Mouse (Mus musculus) CH12.LX (cell line): ENCODE results near the gene Borcs7. TPM values are rescaled to one million over a fixed set of nuclear protein-coding genes. Genes with fewer than 3 reads are reported as not detected.

Experiments
- DNase-seq: peaks from one replicate; pipeline ENCODE4 v3.0.0-alpha.2; 2013; ENCODE audit errors: extremely low read depth
- H3K27ac ChIP-seq: 2 replicates; pipeline ENCODE4 v1.5.1; 2012; ENCODE audit warnings: low read depth, mild to moderate bottlenecking, control low read depth, moderate library complexity; ENCODE audit not compliant: insufficient read depth
- H3K27me3 ChIP-seq: replicated peaks from 2 replicates; pipeline ENCODE3; 2012; ENCODE audit warnings: inconsistent platforms
- H3K36me3 ChIP-seq, 2 experiments: replicated peaks in 1 of 2; 2 replicates each; pipeline versions ENCODE3 to v1.6.1; 2012; ENCODE audit warnings: inconsistent platforms in 1 of 2, low read length in 1 of 2, mild to moderate bottlenecking in 1 of 2, mixed read lengths in 1 of 2, moderate library complexity in 1 of 2; ENCODE audit not compliant: control insufficient read depth in 1 of 2, insufficient read depth in 1 of 2
- H3K4me1 ChIP-seq, 2 experiments: 2 replicates each; pipeline ENCODE4 v1.6.1; 2012; ENCODE audit warnings: inconsistent platforms in 1 of 2, moderate library complexity in 1 of 2; ENCODE audit not compliant: insufficient read depth in 2 of 2, control insufficient read depth in 1 of 2
- H3K4me2 ChIP-seq: 2 replicates; pipeline ENCODE4 v1.6.1; 2012; ENCODE audit warnings: low read depth, mild to moderate bottlenecking, control low read depth; ENCODE audit not compliant: poor library complexity, insufficient read depth, severe bottlenecking
- H3K4me3 ChIP-seq, 3 experiments: fragments of 150-350 bp in 1 of 3; sonication (generic) in 1 of 3; replicated peaks in 1 of 3; 2 replicates each; pipeline versions ENCODE3 to v1.5.1; 2011 to 2012; ENCODE audit warnings: low read depth in 2 of 3, low read length in 2 of 3, mild to moderate bottlenecking in 2 of 3, moderate library complexity in 2 of 3, control low read depth in 1 of 3, improper control_type of control experiment in 1 of 3, inconsistent platforms in 1 of 3, mixed read lengths in 1 of 3; ENCODE audit not compliant: poor library complexity in 1 of 3
- H3K79me2 ChIP-seq: replicated peaks from 2 replicates; pipeline ENCODE4 v1.6.1; 2012; ENCODE audit warnings: mild to moderate bottlenecking, moderate library complexity; ENCODE audit not compliant: control insufficient read depth, poor library complexity, insufficient read depth, severe bottlenecking; ENCODE audit errors: extremely low read depth
- H3K9ac ChIP-seq: 2 replicates; pipeline ENCODE4 v1.6.1; 2012; ENCODE audit warnings: low read depth, mild to moderate bottlenecking, control low read depth, moderate library complexity; ENCODE audit not compliant: insufficient read depth
- H3K9me3 ChIP-seq: replicated peaks from 2 replicates; pipeline ENCODE3; 2012; ENCODE audit warnings: low read length, inconsistent platforms, mixed read lengths
- CHD1 ChIP-seq: IDR thresholded peaks from 2 replicates; pipeline ENCODE4 v1.6.1; 2012; ENCODE audit warnings: low read depth, low read length, improper control_type of control experiment, inconsistent platforms
- CHD2 ChIP-seq: IDR thresholded peaks from 2 replicates; pipeline ENCODE4 v1.6.1; 2011; ENCODE audit warnings: low read length, improper control_type of control experiment
- CTCF ChIP-seq, 2 experiments: IDR thresholded peaks in 1 of 2; conservative IDR thresholded peaks in 1 of 2; 2 replicates each; pipeline ENCODE4 v1.5.1; 2011 to 2012; ENCODE audit warnings: low read depth in 2 of 2, low read length in 2 of 2, improper control_type of control experiment in 1 of 2, inconsistent platforms in 1 of 2, mild to moderate bottlenecking in 1 of 2, moderate library complexity in 1 of 2
- E2F4 ChIP-seq: IDR thresholded peaks from 2 replicates; pipeline ENCODE4 v1.6.1; 2011; ENCODE audit warnings: low read depth, low read length, improper control_type of control experiment; ENCODE audit not compliant: insufficient replicate concordance
- ELF1 ChIP-seq: IDR thresholded peaks from 2 replicates; pipeline ENCODE4 v1.6.1; 2014; ENCODE audit warnings: low read depth, mild to moderate bottlenecking, inconsistent platforms, low read length, improper control_type of control experiment
- EP300 ChIP-seq: IDR thresholded peaks from 2 replicates; pipeline ENCODE4 v1.6.1; 2011; ENCODE audit warnings: low read length, improper control_type of control experiment
- ETS1 ChIP-seq: conservative IDR thresholded peaks from 2 replicates; pipeline ENCODE4 v1.6.1; 2012; ENCODE audit warnings: low read depth, mild to moderate bottlenecking, inconsistent platforms, low read length, improper control_type of control experiment, moderate library complexity
- GABPA ChIP-seq: IDR thresholded peaks from 2 replicates; pipeline ENCODE4 v1.6.1; 2012; ENCODE audit warnings: low read depth, low read length, improper control_type of control experiment, inconsistent platforms; ENCODE audit not compliant: insufficient replicate concordance
- IRF4 ChIP-seq: IDR thresholded peaks from 2 replicates; pipeline ENCODE4 v1.6.1; 2014; ENCODE audit warnings: low read depth, mild to moderate bottlenecking, inconsistent platforms, low read length, improper control_type of control experiment
- JUN ChIP-seq: IDR thresholded peaks from 2 replicates; pipeline ENCODE4 v1.6.1; 2011; ENCODE audit warnings: low read depth, mild to moderate bottlenecking, low read length, improper control_type of control experiment, moderate library complexity; ENCODE audit not compliant: insufficient read depth
- JUND ChIP-seq: conservative IDR thresholded peaks from 2 replicates; pipeline ENCODE4 v1.6.1; 2011; ENCODE audit warnings: low read depth, low read length, improper control_type of control experiment
- KAT2A ChIP-seq: IDR thresholded peaks from 2 replicates; pipeline ENCODE4 v1.6.1; 2012; ENCODE audit warnings: low read length, improper control_type of control experiment, inconsistent platforms; ENCODE audit not compliant: insufficient replicate concordance
- MAFK ChIP-seq: IDR thresholded peaks from 2 replicates; pipeline ENCODE4 v1.6.1; 2011; ENCODE audit warnings: low read length, improper control_type of control experiment; ENCODE audit not compliant: insufficient replicate concordance
- MAX ChIP-seq: IDR thresholded peaks from 2 replicates; pipeline ENCODE4 v1.6.1; 2011; ENCODE audit warnings: low read length, improper control_type of control experiment
- MAZ ChIP-seq: IDR thresholded peaks from 2 replicates; pipeline ENCODE4 v1.6.1; 2012; ENCODE audit warnings: low read depth, mild to moderate bottlenecking, inconsistent platforms, low read length, improper control_type of control experiment, moderate library complexity
- NELFE ChIP-seq: IDR thresholded peaks from 2 replicates; pipeline ENCODE4 v1.6.1; 2011; ENCODE audit warnings: low read depth, low read length, improper control_type of control experiment
- PAX5 ChIP-seq: IDR thresholded peaks from 2 replicates; pipeline ENCODE4 v1.6.1; 2012; ENCODE audit warnings: low read length, inconsistent platforms, mixed read lengths
- POLR2A ChIP-seq: IDR thresholded peaks from 2 replicates; pipeline ENCODE4 v1.6.1; 2011; ENCODE audit warnings: low read depth, mild to moderate bottlenecking, improper control_type of control experiment, low read length
- POLR2AphosphoS2 ChIP-seq: IDR thresholded peaks from 2 replicates; pipeline ENCODE4 v1.6.1; 2011; ENCODE audit warnings: low read depth, low read length, improper control_type of control experiment
- RCOR1 ChIP-seq: conservative IDR thresholded peaks from 2 replicates; pipeline ENCODE4 v1.6.1; 2012; ENCODE audit warnings: low read depth, mild to moderate bottlenecking, inconsistent platforms, low read length, improper control_type of control experiment
- SMC3 ChIP-seq: IDR thresholded peaks from 2 replicates; pipeline ENCODE4 v1.6.1; 2011; ENCODE audit warnings: low read depth, low read length, improper control_type of control experiment
- TCF12 ChIP-seq: IDR thresholded peaks from 2 replicates; pipeline ENCODE4 v1.6.1; 2014; ENCODE audit warnings: low read depth, mild to moderate bottlenecking, inconsistent platforms, low read length, improper control_type of control experiment
- ZC3H11A ChIP-seq: IDR thresholded peaks from 2 replicates; pipeline ENCODE4 v1.6.1; 2012; ENCODE audit warnings: low read depth, mild to moderate bottlenecking, inconsistent platforms, low read length, improper control_type of control experiment
- ZKSCAN1 ChIP-seq: IDR thresholded peaks from 2 replicates; pipeline ENCODE4 v1.6.1; 2012; ENCODE audit warnings: low read depth, inconsistent platforms, low read length, improper control_type of control experiment, borderline replicate concordance
- ZMIZ1 ChIP-seq: IDR thresholded peaks from 2 replicates; pipeline ENCODE4 v1.6.1; 2012; ENCODE audit warnings: low read depth, mild to moderate bottlenecking, inconsistent platforms, low read length, improper control_type of control experiment
- dilution Hi-C: fragments of 300-500 bp; cut with MboI; formaldehyde crosslinking; loops from 2 replicates; pipeline ENCODE4 v1.14.3; 2020; ENCODE audit warnings: low sequenced_read_pairs; ENCODE audit not compliant: extremely low pct_unique_long_range_greater_than_20kb, extremely low pct_ligation_motif_present
- in situ Hi-C: fragments of 300-500 bp; cut with MboI; formaldehyde crosslinking; loops from 3 replicates; pipeline ENCODE4 v1.14.3; 2019; ENCODE audit warnings: low sequenced_read_pairs, low pct_ligation_motif_present, low pct_unique_long_range_greater_than_20kb, mixed read lengths
- polyA plus RNA-seq: library from polyadenylated mRNA; unstranded; fragments of >175 nt; gene quantifications from 2 replicates; pipeline ENCODE4 v1.2.1, GENCODE M21; 2012; ENCODE audit warnings: low read depth; ENCODE audit not compliant: insufficient read length
- total RNA-seq, 2 experiments: library from RNA; depleted of rRNA; stranded (reverse); fragments of 300-350 nt in 1 of 2; fragments of >200 nt in 1 of 2; gene quantifications; 2 replicates each; pipeline ENCODE4 v1.2.3; 2012 to 2014

The Borcs7 gene
- total and polyA plus RNA-seq, 3 experiments: 6.6 to 14.5 (median 7.6) TPM

- no peaks in the 10 kb centered on the region for H3K27me3 ChIP-seq
- DNase-seq: no peak
- H3K79me2 ChIP-seq: peaks cover 6% of the 10 kb centered on the region
- H3K4me3 ChIP-seq: no peak overlapping the region
- H3K4me1 ChIP-seq: peaks cover 0 to 4% of the 10 kb centered on the region in 2 experiments; a peak in 1 of 4 replicates
- no peak overlapping the region for H3K4me2 ChIP-seq
- peaks cover 31 to 91% of the 10 kb centered on the region in 2 experiments for H3K36me3 ChIP-seq
- H3K27ac ChIP-seq: no peak overlapping the region
- no peaks in the 10 kb centered on the region for H3K9me3 ChIP-seq
- no peak overlapping the region for H3K9ac ChIP-seq
- dilution Hi-C loops: no loop called here
- TF ChIP-seq MAX (no peak), ZC3H11A (no peak)
- in situ Hi-C loops: no loop called here
Observed at GRCm38 (mm10) chr19:46640780-46641179, 48.9 kb upstream of the Borcs7 start.

- H3K4me1 ChIP-seq: peaks cover 0 to 8% of the 10 kb centered on the region in 2 experiments; a peak in 1 of 4 replicates
- no peak overlapping the region for H3K4me3 ChIP-seq
- H3K79me2 ChIP-seq: peaks cover 6% of the 10 kb centered on the region
- no peak overlapping the region for H3K4me2 ChIP-seq
- peaks cover 36 to 92% of the 10 kb centered on the region in 2 experiments for H3K36me3 ChIP-seq
- H3K27ac ChIP-seq: no peak overlapping the region
- dilution Hi-C loops (no loop called here), in situ Hi-C loops (no loop called here)
- no peaks in the 10 kb centered on the region for H3K9me3 ChIP-seq
- H3K9ac ChIP-seq: no peak overlapping the region
- H3K27me3 ChIP-seq: no peaks in the 10 kb centered on the region
- no peak for DNase-seq
- no peak for TF ChIP-seq EP300
- no peak for TF ChIP-seq POLR2AphosphoS2
- no peak for TF ChIP-seq ZKSCAN1
- TF ChIP-seq NELFE: no peak
- no peak for TF ChIP-seq CTCF (conservative IDR thresholded peaks at IDR 0.05 in 1 of 2, IDR thresholded peaks at IDR 0.05 in 1 of 2; ENCODE audit: low read depth in 2 of 2, low read length in 2 of 2)
- TF ChIP-seq CHD2: no peak
- no peak for TF ChIP-seq KAT2A
- TF ChIP-seq MAFK: no peak
- no peak for TF ChIP-seq TCF12
- TF ChIP-seq JUND: no peak
- TF ChIP-seq ZC3H11A: no peak
Observed at GRCm38 (mm10) chr19:46641420-46642085, 48.2 kb upstream of the Borcs7 start.

GRCm38 (mm10) chr19:46642136-46642753 is 47.5 kb upstream of the Borcs7 start:
- dilution Hi-C loops (no loop called here), in situ Hi-C loops (no loop called here)
- no peak overlapping the region for H3K4me3 ChIP-seq
- H3K27ac ChIP-seq: no peak overlapping the region
- H3K4me2 ChIP-seq: no peak overlapping the region
- H3K36me3 ChIP-seq: peaks cover 37 to 92% of the 10 kb centered on the region in 2 experiments
- H3K4me1 ChIP-seq: peaks cover 0 to 8% of the 10 kb centered on the region in 2 experiments; a peak in 1 of 4 replicates
- H3K9me3 ChIP-seq: no peaks in the 10 kb centered on the region
- peaks cover 6% of the 10 kb centered on the region for H3K79me2 ChIP-seq
- no peaks in the 10 kb centered on the region for H3K27me3 ChIP-seq
- DNase-seq: no peak
- H3K9ac ChIP-seq: no peak overlapping the region
- no peak for TF ChIP-seq ELF1
- no peak for TF ChIP-seq MAX
- no peak for TF ChIP-seq SMC3
- no peak for TF ChIP-seq GABPA
- TF ChIP-seq CTCF (conservative IDR thresholded peaks at IDR 0.05 in 1 of 2, IDR thresholded peaks at IDR 0.05 in 1 of 2; ENCODE audit: low read depth in 2 of 2, low read length in 2 of 2): no peak
- no peak for TF ChIP-seq ETS1
- TF ChIP-seq E2F4: no peak
- no peak for TF ChIP-seq CHD2
- TF ChIP-seq PAX5: no peak
- no peak for TF ChIP-seq ZMIZ1
- TF ChIP-seq MAZ: no peak
- TF ChIP-seq KAT2A: no peak
- no peak for TF ChIP-seq IRF4
- TF ChIP-seq CHD1: no peak
- no peak for TF ChIP-seq JUN
- TF ChIP-seq RCOR1: no peak
- TF ChIP-seq POLR2A: no peak
